Mouse (Mus musculus) neural tube, embryonic 11.5 days (tissue): Measurements from ENCODE around the gene Ccdc162. TPM values are rescaled to one million over a fixed set of nuclear protein-coding genes. Genes with fewer than 3 reads are reported as not detected.

Source experiments
- ATAC-seq: fragments of 200-750 bp; cut with Nextera tagmentation; 2 replicates; pipeline ENCODE4 v1.8.0; 2017; ENCODE audit warnings: moderate number of reproducible peaks, mild to moderate bottlenecking, moderate TSS enrichment, moderate library complexity; ENCODE audit not compliant: insufficient read depth, low FRiP score, low TSS enrichment
- DNase-seq: peaks from one replicate; pipeline ENCODE4 v3.0.0-alpha.2; 2015; ENCODE audit warnings: low spot score
- H3K27ac ChIP-seq: fragments of 300-500 bp; sonication (generic); 2 replicates; pipeline ENCODE4 v1.5.1; 2014; ENCODE audit warnings: low read depth, mild to moderate bottlenecking, low read length
- H3K27me3 ChIP-seq: fragments of 300-500 bp; sonication (generic); 2 replicates; pipeline ENCODE4 v1.6.1; 2014; ENCODE audit warnings: mild to moderate bottlenecking, low read length, mixed read lengths; ENCODE audit not compliant: control insufficient read depth, insufficient read depth
- H3K36me3 ChIP-seq: fragments of 300-500 bp; sonication (generic); 2 replicates; pipeline ENCODE4 v1.6.1; 2014; ENCODE audit warnings: mild to moderate bottlenecking, low read length, moderate library complexity, mixed read lengths; ENCODE audit not compliant: control insufficient read depth, insufficient read depth
- H3K4me1 ChIP-seq: fragments of 300-500 bp; sonication (generic); 2 replicates; pipeline ENCODE4 v1.6.1; 2014; ENCODE audit warnings: low read length, mixed read lengths; ENCODE audit not compliant: control insufficient read depth, insufficient read depth
- H3K4me2 ChIP-seq: fragments of 300-500 bp; sonication (generic); 2 replicates; pipeline ENCODE4 v1.6.1; 2014; ENCODE audit warnings: low read depth, mild to moderate bottlenecking, moderate library complexity
- H3K4me3 ChIP-seq: fragments of 300-500 bp; sonication (generic); 2 replicates; pipeline ENCODE4 v1.5.1; 2014; ENCODE audit warnings: low read depth, low read length
- H3K9ac ChIP-seq: fragments of 300-500 bp; sonication (generic); 2 replicates; pipeline ENCODE4 v1.6.1; 2014; ENCODE audit warnings: mild to moderate bottlenecking, low read length
- H3K9me3 ChIP-seq: fragments of 300-500 bp; sonication (generic); 2 replicates; pipeline ENCODE4 v1.6.1; 2016; ENCODE audit warnings: low read length; ENCODE audit not compliant: control insufficient read depth
- WGBS: fragments of 180-500 bp; shearing (Covaris S2); extraction: QIAGEN DNeasy Blood & Tissue Kit; methylation state at CpG from one replicate; pipeline ENCODE4 v1.1.7; 2014; 5-methylcytosine and 5-hydroxymethylcytosine counted together
- polyA plus RNA-seq: library from polyadenylated mRNA; unstranded; fragments of >200 nt; fragmentation: Nextera tagmentation; extraction: Ambion mirVana; gene quantifications from 2 replicates; pipeline ENCODE4 v1.2.1, GENCODE M21; 2014

Ccdc162 gene
- polyA plus RNA-seq, 1 experiment from 2014 or later: 0.28 TPM

DNA sequence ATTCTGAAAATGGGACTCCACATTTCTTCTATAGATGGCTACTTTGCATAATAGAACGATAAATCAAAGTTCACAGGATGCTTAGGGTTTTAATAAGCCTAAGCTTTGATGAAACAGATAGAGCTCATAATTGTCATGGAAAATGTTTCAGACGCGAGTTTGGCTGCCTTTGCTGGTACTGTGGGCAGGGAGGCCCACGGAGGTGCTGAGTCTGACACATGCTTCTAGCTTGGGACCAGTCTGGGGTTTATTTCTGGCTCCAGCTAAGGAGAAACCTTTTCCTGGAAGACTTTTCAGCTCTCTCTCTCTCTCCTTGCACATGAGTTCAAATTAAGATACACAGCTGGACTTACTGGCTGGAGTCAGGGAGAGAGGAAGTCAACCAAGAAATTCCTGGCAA lies 144.2 kb downstream of the Ccdc162 start:
- Histone ChIP-seq H3K4me3 (no peak overlapping the region), H3K27ac (no peak overlapping the region), H3K4me1 (no peaks in the 10 kb centered on the region), H3K4me2 (no peak overlapping the region), H3K36me3 (no peaks in the 10 kb centered on the region), H3K27me3 (no peaks in the 10 kb centered on the region), H3K9me3 (no peaks in the 10 kb centered on the region), H3K9ac (no peak overlapping the region)
- DNase-seq (no peak), ATAC-seq (no peak)
- 89% methylated on average over 4 of the region's 4 CpGs for WGBS

DNA sequence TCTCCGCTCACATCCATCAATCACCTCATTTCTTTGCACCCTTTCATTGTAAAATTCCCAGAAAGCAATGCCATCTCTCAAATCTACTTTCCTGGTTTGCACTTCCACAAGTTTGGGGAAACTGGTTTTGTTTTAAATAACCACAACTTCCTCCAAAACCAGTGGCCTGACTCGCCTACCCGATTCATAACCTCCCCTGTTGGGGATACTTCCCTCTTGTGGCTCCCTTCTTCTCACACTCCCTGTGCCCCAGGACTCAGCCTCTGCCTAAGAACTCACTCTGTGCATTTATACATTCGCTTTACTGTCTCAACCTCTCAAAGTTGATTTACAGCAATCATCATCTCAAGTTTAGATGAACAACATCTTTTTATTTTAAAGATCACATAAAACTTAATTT lies 145.4 kb downstream of the Ccdc162 start:
- H3K4me1 ChIP-seq: no peaks in the 10 kb centered on the region
- no peak overlapping the region for H3K4me3 ChIP-seq
- H3K9me3 ChIP-seq: no peaks in the 10 kb centered on the region
- H3K4me2 ChIP-seq: no peak overlapping the region
- no peak overlapping the region for H3K27ac ChIP-seq
- DNase-seq (no peak), ATAC-seq (no peak)
- H3K9ac ChIP-seq: no peak overlapping the region
- no peaks in the 10 kb centered on the region for H3K36me3 ChIP-seq
- 85% methylated on average over 4 of the region's 4 CpGs for WGBS
- no peaks in the 10 kb centered on the region for H3K27me3 ChIP-seq

DNA sequence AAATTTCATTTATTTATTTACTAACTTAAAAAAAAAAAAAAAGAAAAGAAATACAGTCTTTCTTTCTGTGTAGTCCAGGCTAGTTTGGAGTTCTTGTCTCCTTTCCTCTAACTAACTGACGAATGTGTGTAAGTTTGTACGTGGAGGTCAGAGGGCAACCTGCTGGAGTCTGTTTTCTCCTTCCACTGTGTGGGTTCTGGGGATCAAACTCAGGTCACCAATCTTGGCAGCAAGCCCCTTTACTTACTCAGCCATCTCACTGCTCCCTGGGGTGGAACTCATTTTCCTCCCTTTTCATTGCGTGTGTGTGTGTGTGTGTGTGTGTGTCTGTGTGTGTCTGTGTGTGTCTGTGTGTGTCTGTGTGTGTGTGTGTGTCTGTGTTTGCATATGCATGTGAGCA lies 148.1 kb downstream of the Ccdc162 start:
- H3K36me3 ChIP-seq: no peaks in the 10 kb centered on the region
- H3K27me3 ChIP-seq: no peaks in the 10 kb centered on the region
- WGBS: 53% methylated on average over 3 of the region's 3 CpGs
- no peak overlapping the region for H3K9ac ChIP-seq
- H3K4me3 ChIP-seq: no peak overlapping the region
- H3K4me1 ChIP-seq: no peaks in the 10 kb centered on the region
- no peak overlapping the region for H3K4me2 ChIP-seq
- H3K9me3 ChIP-seq: no peaks in the 10 kb centered on the region
- DNase-seq (no peak), ATAC-seq (no peak)
- H3K27ac ChIP-seq: no peak overlapping the region

DNA sequence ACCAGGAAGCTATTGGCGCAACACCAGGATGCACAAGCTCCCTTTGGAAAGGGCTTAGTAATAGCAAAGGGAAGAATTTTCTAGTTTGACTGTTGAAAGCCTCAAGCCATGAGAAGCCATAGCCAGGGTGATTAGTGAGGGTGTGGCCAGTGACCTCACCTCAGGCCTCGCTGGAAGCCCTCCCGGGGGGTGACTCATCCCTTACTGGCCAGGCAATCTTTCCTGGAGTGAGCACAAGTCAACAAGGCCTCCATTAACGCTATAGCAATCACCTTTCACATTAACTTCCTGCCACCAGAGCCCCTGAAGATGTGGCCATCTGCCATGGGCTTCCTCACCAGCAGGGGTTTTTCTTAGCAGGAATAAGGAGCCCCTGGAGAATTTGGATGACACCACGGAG lies 151.3 kb downstream of the Ccdc162 start:
- Histone ChIP-seq H3K27me3 (no peaks in the 10 kb centered on the region), H3K4me1 (no peaks in the 10 kb centered on the region), H3K27ac (no peak overlapping the region), H3K9ac (no peak overlapping the region), H3K4me2 (no peak overlapping the region), H3K36me3 (no peaks in the 10 kb centered on the region), H3K4me3 (no peak overlapping the region), H3K9me3 (no peaks in the 10 kb centered on the region)
- DNase-seq: no peak
- no peak for ATAC-seq
- 37% methylated on average over 5 of the region's 5 CpGs for WGBS

DNA sequence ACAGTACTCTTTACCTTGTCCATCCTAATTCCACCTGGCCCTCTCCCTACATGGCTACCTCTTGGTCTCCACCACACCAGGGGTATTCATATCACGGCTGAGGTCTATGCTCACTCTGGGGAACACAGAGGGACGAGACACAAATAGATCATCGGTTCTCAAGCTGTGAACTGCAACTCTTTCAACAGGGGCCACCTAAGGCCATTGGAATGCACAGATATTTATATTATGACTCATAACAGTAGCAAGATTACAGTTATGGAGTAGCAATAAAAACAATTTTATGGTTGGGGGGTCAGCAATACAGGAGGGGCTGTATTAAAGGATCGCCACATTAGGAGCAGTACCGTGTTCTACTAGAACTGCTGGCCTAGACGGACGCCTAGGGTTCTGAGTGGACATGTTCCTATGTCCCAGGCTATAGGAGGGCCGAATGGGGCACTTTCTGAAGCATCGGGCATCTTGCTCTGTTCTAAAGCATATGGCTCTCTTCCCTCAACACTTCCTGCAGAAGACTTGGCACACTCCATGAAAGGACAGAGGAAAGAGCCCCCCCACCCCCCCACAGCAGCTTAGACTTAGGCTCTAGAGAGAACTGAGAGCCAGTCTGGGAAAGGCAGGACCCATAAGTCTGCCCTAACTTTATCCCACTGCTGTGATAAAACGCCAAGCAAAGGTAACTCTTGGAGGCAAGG lies 154.6 kb downstream of the Ccdc162 start:
- Histone ChIP-seq H3K27ac (no peak overlapping the region), H3K4me3 (no peak overlapping the region), H3K4me2 (no peak overlapping the region), H3K4me1 (no peaks in the 10 kb centered on the region), H3K9me3 (no peaks in the 10 kb centered on the region), H3K9ac (no peak overlapping the region), H3K27me3 (no peaks in the 10 kb centered on the region), H3K36me3 (no peaks in the 10 kb centered on the region)
- ATAC-seq (no peak), DNase-seq (no peak)
- 90% methylated on average over 10 of the region's 10 CpGs for WGBS

DNA sequence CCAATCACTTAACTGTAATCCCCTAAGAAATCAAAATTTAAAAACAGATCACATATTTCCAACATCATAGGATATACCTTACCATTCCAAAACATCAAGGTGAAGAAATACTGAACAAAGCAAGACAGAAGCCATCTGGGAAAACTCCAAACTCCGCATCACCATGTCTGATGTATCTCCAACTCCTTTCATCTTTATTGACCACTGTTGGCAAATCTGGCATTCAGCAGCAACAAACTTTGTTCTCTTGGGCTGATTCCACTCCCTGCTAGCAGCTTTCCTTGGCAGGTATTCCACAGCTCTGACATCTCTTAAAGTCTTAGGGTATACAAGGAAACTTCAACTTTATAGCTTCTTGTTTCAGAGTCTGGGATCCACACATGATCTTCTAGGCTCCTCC lies 158.0 kb downstream of the Ccdc162 start:
- Histone ChIP-seq H3K9ac (no peak overlapping the region), H3K4me1 (no peaks in the 10 kb centered on the region), H3K27ac (no peak overlapping the region), H3K4me3 (no peak overlapping the region), H3K36me3 (no peaks in the 10 kb centered on the region), H3K4me2 (no peak overlapping the region), H3K27me3 (no peaks in the 10 kb centered on the region), H3K9me3 (no peaks in the 10 kb centered on the region)
- no peak for ATAC-seq
- DNase-seq: no peak
- WGBS: 81% methylated on average over 1 of the region's 1 CpGs

DNA sequence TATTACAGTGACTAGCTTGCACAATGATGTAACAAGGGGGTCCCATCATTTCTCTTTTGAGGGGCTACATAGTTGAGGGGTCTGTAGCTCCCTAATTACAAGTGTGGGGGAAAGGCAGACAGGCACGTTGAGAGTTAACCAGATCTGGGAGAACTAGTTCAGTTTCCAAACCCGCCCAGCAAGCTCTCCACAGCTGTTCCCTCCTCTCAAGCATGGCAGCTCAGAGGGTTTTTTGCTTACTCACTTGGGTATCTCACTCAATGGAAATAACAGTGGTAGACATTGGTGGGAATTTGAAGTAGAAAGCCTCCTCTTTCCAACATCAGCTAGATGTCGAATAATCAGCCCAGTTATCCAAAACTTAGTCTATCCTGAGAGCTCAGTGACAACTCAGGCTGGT lies 161.4 kb downstream of the Ccdc162 start:
- 88% methylated on average over 3 of the region's 3 CpGs for WGBS
- no peak for ATAC-seq

DNA sequence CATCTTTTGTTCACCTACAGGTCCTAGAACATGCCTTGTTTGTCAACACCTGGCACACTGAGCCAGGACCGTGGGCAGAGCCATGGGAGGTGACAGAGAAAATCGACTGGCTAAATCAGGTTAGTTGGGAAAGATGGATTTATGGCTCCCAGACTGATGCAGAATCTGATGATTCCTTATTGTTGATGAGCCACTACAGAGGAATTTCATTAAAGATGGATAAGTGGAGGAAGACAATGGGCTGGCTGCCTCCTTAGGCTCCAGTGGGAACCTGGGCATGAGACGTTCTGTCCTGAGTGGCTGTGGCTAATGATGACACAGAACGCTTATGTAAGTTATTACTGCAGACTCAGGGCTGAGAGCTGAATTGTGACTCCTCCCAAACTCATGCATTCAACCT lies 162.7 kb downstream of the Ccdc162 start:
- 74% methylated on average over 4 of the region's 4 CpGs for WGBS
- DNase-seq (no peak), ATAC-seq (no peak)
- Histone ChIP-seq H3K4me2 (no peak overlapping the region), H3K36me3 (no peaks in the 10 kb centered on the region), H3K9ac (no peak overlapping the region), H3K27ac (no peak overlapping the region), H3K27me3 (no peaks in the 10 kb centered on the region), H3K4me1 (no peaks in the 10 kb centered on the region), H3K4me3 (no peak overlapping the region), H3K9me3 (peaks cover 4% of the 10 kb centered on the region)

More for the DNA sequence above, 161.4 kb downstream of the Ccdc162 start:
- Histone ChIP-seq H3K4me1 (no peaks in the 10 kb centered on the region), H3K4me2 (no peak overlapping the region), H3K9me3 (no peaks in the 10 kb centered on the region), H3K9ac (no peak overlapping the region), H3K36me3 (no peaks in the 10 kb centered on the region), H3K27me3 (no peaks in the 10 kb centered on the region), H3K4me3 (no peak overlapping the region), H3K27ac (no peak overlapping the region)
- DNase-seq: no peak

DNA sequence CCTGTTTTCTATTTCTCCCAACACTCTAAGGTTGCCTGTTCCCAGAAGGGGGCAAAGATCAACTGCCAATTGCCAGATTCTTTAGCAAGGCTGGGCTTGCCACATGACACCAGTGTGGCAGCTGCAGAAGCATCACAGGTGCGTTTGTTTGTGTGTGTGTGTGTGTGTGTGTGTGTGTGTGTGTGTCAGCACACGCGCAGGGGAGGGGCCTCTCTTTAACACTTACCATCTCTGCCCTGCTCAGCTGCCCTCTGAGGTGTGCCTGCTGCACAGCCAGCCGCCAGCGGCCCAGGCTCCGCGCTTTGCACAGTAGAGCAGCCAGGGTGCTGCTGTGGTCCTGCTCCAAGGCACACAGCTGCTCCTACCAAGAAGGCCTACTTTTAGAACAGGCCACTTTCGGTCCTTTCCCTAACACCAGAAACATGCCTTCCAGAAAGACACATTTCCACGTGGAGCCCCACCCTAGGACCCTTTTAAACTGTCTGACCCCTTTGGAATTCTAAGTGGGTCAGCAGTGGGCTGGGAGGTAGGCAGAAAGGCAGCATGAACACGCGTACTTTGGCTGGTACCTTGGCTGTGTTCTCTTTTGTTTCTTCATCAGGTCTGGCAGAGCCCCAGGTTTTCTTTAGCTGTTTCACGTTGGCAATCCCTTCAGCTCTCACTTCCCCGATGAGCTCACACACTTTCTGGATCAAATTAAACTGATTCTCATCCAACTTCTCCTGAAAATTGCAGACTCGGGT lies 163.4 kb downstream of the Ccdc162 start:
- no peak for DNase-seq
- H3K4me2 ChIP-seq: no peak overlapping the region
- H3K27ac ChIP-seq: no peak overlapping the region
- no peak for ATAC-seq
- WGBS: 53% methylated on average over 14 of the region's 14 CpGs
- H3K4me1 ChIP-seq: no peaks in the 10 kb centered on the region
- no peak overlapping the region for H3K9ac ChIP-seq
- peaks cover 8% of the 10 kb centered on the region for H3K9me3 ChIP-seq
- H3K36me3 ChIP-seq: no peaks in the 10 kb centered on the region
- no peak overlapping the region for H3K4me3 ChIP-seq
- H3K27me3 ChIP-seq: no peaks in the 10 kb centered on the region
